Mouse (Mus musculus) monocyte, adult 2 months (primary cell): ENCODE measurements around the gene Tanc1.

ENCODE experiments used
- DNase-seq, 2 experiments: peaks; one replicate each; pipeline ENCODE4 v3.0.0; 2022; ENCODE audit warnings: low spot score in 2 of 2, low read depth in 1 of 2

Tanc1 gene

GRCm38 (mm10) chr2:59648444-59648843, 36.6 kb downstream of the Tanc1 start:
- DNase-seq = no peak

- DNase-seq = no peak
Observed at GRCm38 (mm10) chr2:59651801-59652200, 40.0 kb downstream of the Tanc1 start.

GRCm38 (mm10) chr2:59652702-59653101, 40.9 kb downstream of the Tanc1 start:
- no peak for DNase-seq

GRCm38 (mm10) chr2:59653306-59654165, 41.7 kb downstream of the Tanc1 start:
- DNase-seq = no peak

- DNase-seq = no peak
Observed at GRCm38 (mm10) chr2:59655471-59655870, 43.6 kb downstream of the Tanc1 start.

GRCm38 (mm10) chr2:59656680-59657079, 44.8 kb downstream of the Tanc1 start:
- no peak for DNase-seq

GRCm38 (mm10) chr2:59659686-59660085, 47.8 kb downstream of the Tanc1 start:
- no peak for DNase-seq

GRCm38 (mm10) chr2:59660891-59661805, 49.3 kb downstream of the Tanc1 start:
- DNase-seq = no peak

GRCm38 (mm10) chr2:59664803-59665567, 53.1 kb downstream of the Tanc1 start:
- DNase-seq = no peak

- no peak for DNase-seq
Observed at GRCm38 (mm10) chr2:59666533-59666932, 54.7 kb downstream of the Tanc1 start.

- DNase-seq = no peak
Observed at GRCm38 (mm10) chr2:59670087-59671060, 58.5 kb downstream of the Tanc1 start.

- DNase-seq = no peak
Observed at GRCm38 (mm10) chr2:59671671-59672070, 59.8 kb downstream of the Tanc1 start.

- DNase-seq = no peak
Observed at GRCm38 (mm10) chr2:59672086-59672485, 60.2 kb downstream of the Tanc1 start.

GRCm38 (mm10) chr2:59672686-59673085, 60.8 kb downstream of the Tanc1 start:
- DNase-seq = no peak

- DNase-seq = no peak
Observed at GRCm38 (mm10) chr2:59673351-59673750, 61.5 kb downstream of the Tanc1 start.

- DNase-seq = no peak
Observed at GRCm38 (mm10) chr2:59673877-59674276, 62.0 kb downstream of the Tanc1 start.

- DNase-seq = no peak
Observed at GRCm38 (mm10) chr2:59675270-59675995, 63.6 kb downstream of the Tanc1 start.

GRCm38 (mm10) chr2:59676041-59676440, 64.2 kb downstream of the Tanc1 start:
- no peak for DNase-seq

- DNase-seq = no peak
Observed at GRCm38 (mm10) chr2:59676442-59676841, 64.6 kb downstream of the Tanc1 start.
